1 mouse cellular context compared by ENCODE assay signal in the genomic region with DNA sequence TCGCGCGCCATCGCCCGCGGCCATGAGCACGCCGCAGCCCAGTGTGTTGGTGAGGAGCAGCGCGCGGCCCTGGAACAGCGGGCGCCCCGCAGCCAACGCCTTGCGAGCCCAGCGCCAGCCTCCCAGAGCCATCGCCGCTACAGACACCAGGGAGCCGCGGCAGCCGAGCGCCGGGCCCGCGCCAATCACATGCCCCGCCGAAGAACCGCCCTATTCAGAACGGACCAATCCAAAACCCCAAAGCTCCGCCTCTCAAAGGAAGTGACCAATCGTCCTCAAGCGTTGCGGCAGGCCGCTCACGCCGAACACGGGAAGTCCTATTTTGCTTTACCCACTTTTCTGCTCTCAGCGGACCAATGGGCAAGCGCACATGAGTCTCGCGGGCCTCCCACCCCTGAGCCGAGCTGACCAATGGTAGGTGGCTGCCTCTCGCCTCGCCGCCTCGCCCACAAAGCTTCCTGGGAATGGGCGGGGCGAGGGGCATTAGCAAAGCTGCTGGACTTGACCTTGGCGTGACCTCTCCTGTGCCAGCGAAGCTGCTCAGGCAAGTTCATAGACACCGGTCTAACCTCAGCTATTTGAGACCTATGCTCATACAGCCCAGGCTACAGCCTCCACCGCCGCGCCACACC.
A peak's percentile ranks its signal among the peaks of the same experiment; 100 is the strongest.
TF ChIP-seq lines count a peak whose summit lies in the region.

Mpv17l2 (minus strand) TSS at position 172 of the 632 bp plus-strand sequence.

TF ChIP-seq in CH12.LX, 34 proteins besides CTCF, POLR2A, EP300 and RAD21 (continued from another document):
- TF ChIP-seq BHLHE40 (IDR thresholded peaks at IDR 0.05; ENCODE audit: low read depth, low read length) (peak; percentile 56; the same call in 1 of the 2 replicates), NELFE (IDR thresholded peaks at IDR 0.05; ENCODE audit: low read depth, low read length) (peak; percentile 37; the same call in 1 of the 2 replicates), KAT2A (IDR thresholded peaks at IDR 0.05; ENCODE audit: insufficient replicate concordance, low read length) (peak; percentile 63; the same call in 1 of the 2 replicates), GABPA (IDR thresholded peaks at IDR 0.05; ENCODE audit: insufficient replicate concordance, low read depth, low read length) (no peak), MYC (IDR thresholded peaks at IDR 0.05; ENCODE audit: low read depth, low read length) (peak; percentile 76; the same call in 1 of the 2 replicates), CHD2 (IDR thresholded peaks at IDR 0.05; ENCODE audit: low read length) (peak; percentile 96), MAFK (IDR thresholded peaks at IDR 0.05; ENCODE audit: insufficient replicate concordance, low read length) (no peak), JUND (conservative IDR thresholded peaks at IDR 0.05; ENCODE audit: low read depth, low read length) (no peak), ZNF384 (IDR thresholded peaks at IDR 0.05; ENCODE audit: low read depth, low read length) (no peak), USF2 (conservative IDR thresholded peaks at IDR 0.05; ENCODE audit: low read depth, low read length) (no peak), POLR2AphosphoS2 (IDR thresholded peaks at IDR 0.05; ENCODE audit: low read depth, low read length) (no peak), ZC3H11A (IDR thresholded peaks at IDR 0.05; ENCODE audit: low read depth, low read length) (no peak), E2F4 (IDR thresholded peaks at IDR 0.05; ENCODE audit: insufficient replicate concordance, low read depth, low read length) (peak; percentile 46; the same call in 1 of the 2 replicates), SIN3A (IDR thresholded peaks at IDR 0.05; ENCODE audit: low read length) (peak; percentile 81), RCOR1 (conservative IDR thresholded peaks at IDR 0.05; ENCODE audit: low read depth, low read length) (0 out of 2 replicates have a peak, but pooled peaks have one; percentile 38), ZMIZ1 (IDR thresholded peaks at IDR 0.05; ENCODE audit: low read depth, low read length) (peak; percentile 6; the same call in 1 of the 2 replicates), USF1 (IDR thresholded peaks at IDR 0.05; ENCODE audit: low read depth, low read length) (peak; percentile 54), CHD1 (IDR thresholded peaks at IDR 0.05; ENCODE audit: low read depth, low read length) (no peak), PAX5 (IDR thresholded peaks at IDR 0.05; ENCODE audit: low read length) (no peak), MXI1 (IDR thresholded peaks at IDR 0.05; ENCODE audit: low read depth, low read length) (peak; percentile 67)
